Mouse (Mus musculus): Measurements from ENCODE around the gene Adamts16. TPM values are rescaled to one million over a fixed set of nuclear protein-coding genes. Genes with fewer than 3 reads are reported as not detected.

Adamts16 gene
- polyA plus RNA-seq, 1 experiment from 2014 or later = 0.81 TPM

DNA sequence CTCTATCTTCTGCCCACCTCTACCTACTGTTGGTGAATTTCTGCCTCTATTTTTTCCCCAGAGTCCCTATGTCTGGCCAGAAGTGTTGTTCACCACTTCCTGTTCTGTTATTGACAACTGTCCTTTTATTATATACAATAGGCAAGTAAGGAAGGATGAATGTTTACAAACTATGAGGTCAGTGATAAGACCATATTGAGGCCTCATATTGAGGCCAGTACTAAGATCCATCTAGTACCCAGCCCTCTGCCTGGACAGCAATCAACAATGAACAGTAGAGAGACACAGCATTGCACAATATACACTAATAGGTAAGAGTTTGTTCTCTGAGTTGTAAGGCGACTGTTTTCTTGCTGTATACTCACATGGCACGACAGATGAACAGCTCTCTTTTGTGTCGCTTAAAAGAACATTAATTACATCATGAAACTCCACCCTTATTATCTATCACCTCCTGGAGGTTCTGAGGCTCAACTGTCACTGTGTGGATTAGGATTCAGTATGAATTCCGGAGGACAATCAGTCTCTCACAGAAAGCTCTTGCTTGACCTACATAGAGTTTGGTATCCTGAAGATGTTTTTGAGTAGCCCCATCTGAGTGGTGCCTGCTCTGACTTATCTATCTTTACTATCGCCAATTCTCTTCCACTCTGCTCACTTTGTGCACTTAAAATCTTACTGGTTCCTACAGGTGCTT lies 134.3 kb downstream of the Adamts16 start:
- Histone ChIP-seq H3K4me1 (no peaks in the 10 kb centered on the region), H3K4me3 (replicated peaks) (no peak overlapping the region), H3K9me3 (replicated peaks) (no peaks in the 10 kb centered on the region), H3K36me3 (no peaks in the 10 kb centered on the region), H3K27me3 (no peaks in the 10 kb centered on the region; the same call in 1 of the 2 replicates), H3K4me2 (replicated peaks) (no peak overlapping the region), H3K9ac (no peak overlapping the region), H3K27ac (replicated peaks) (no peak overlapping the region)
- 77% methylated on average over 5 of the region's 5 CpGs for WGBS
- ATAC-seq (ENCODE audit: insufficient number of reproducible peaks, low FRiP score, low TSS enrichment, low read depth) = no peak

DNA sequence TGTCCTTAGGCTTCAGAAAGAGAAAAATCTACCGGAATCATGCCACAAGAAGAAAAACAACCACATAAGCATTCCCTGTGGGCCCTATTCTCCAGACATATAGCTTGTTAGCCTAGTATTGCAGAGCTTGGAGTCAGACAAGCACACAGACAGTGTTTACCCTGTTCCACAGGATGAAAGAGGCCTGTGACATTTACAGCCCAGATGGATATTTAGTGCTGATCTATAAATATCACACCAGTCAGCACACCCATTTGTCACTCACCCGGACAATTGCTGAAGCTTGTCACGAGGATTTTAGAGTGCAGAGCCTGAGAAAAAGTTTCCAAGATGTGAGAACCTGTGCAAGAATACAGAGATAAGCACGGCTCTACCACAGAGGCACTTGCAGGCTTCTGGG lies 138.7 kb downstream of the Adamts16 start:
- H3K27ac ChIP-seq (replicated peaks) = no peak overlapping the region
- no peaks in the 10 kb centered on the region for H3K4me1 ChIP-seq
- no peaks in the 10 kb centered on the region for H3K27me3 ChIP-seq
- no peaks in the 10 kb centered on the region for H3K36me3 ChIP-seq
- H3K4me3 ChIP-seq (replicated peaks) = no peak overlapping the region
- H3K4me2 ChIP-seq (replicated peaks) = no peak overlapping the region
- H3K9ac ChIP-seq = no peak overlapping the region
- no peak for ATAC-seq (ENCODE audit: insufficient number of reproducible peaks, low FRiP score, low TSS enrichment, low read depth)
- H3K9me3 ChIP-seq (replicated peaks) = no peaks in the 10 kb centered on the region
- WGBS = 58% methylated on average over 4 of the region's 4 CpGs

DNA sequence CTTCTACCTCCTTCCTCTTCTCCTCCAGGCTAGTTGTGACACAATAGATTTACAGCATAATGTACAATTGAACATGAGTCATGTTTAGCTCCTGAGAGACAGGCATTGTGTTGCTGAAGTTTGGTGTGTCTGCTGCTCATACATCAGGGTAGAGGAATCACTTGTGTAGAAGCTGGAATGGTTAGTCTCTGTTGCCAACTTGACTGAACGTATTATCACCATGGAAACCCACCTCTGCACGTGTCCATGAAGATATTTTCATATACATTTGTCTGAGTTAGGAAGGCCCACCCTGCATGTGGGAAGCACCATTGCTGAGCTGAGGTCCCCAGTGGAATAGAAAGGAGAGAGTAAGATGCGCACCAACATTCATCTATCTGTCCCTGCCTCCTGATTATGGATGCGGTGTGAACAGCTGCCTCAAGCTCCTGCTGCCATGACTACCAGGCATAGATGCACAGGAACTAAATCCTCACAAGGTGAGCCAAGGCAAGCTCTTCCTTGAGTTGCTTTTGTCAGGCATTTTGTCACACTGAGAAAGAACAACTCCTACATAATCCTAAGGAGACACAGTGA lies 142.7 kb downstream of the Adamts16 start:
- no peak for ATAC-seq (ENCODE audit: insufficient number of reproducible peaks, low FRiP score, low TSS enrichment, low read depth)
- H3K9me3 ChIP-seq (replicated peaks) = no peaks in the 10 kb centered on the region
- no peaks in the 10 kb centered on the region for H3K4me1 ChIP-seq
- H3K36me3 ChIP-seq = no peaks in the 10 kb centered on the region
- 70% methylated on average over 4 of the region's 4 CpGs for WGBS
- no peak overlapping the region for H3K27ac ChIP-seq (replicated peaks)
- no peak overlapping the region for H3K9ac ChIP-seq
- no peaks in the 10 kb centered on the region for H3K27me3 ChIP-seq
- H3K4me2 ChIP-seq (replicated peaks) = no peak overlapping the region
- H3K4me3 ChIP-seq (replicated peaks) = no peak overlapping the region

DNA sequence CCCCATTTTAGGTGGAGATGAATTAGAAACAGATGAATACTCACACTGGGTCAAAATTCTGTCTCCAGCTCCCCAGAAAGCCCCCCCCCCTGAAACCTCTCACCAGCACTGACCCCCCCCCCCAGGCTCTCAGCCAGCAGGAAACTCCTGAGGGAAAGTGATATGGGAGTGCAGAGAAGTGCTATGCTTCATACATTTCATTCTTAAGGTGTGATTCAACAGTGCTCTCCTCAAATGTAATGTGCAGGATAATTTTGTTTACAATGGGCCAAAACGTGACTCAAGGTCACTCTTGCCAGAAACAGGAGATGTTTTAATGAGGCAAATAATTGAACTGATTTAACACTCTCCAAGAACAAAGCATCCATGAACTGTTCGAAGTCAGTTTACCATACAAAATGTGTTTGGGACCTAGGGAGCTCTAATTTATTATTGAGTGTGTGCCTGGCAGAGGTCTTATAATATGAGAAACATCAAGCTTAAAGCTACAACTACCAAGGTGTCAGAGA lies 152.1 kb downstream of the Adamts16 start:
- Histone ChIP-seq H3K27me3 (no peaks in the 10 kb centered on the region), H3K4me3 (replicated peaks) (no peak overlapping the region), H3K9ac (no peak overlapping the region), H3K9me3 (replicated peaks) (no peaks in the 10 kb centered on the region), H3K4me2 (replicated peaks) (no peak overlapping the region), H3K4me1 (no peaks in the 10 kb centered on the region), H3K36me3 (no peaks in the 10 kb centered on the region), H3K27ac (replicated peaks) (no peak overlapping the region)
- 44% methylated on average over 2 of the region's 2 CpGs for WGBS
- ATAC-seq (ENCODE audit: insufficient number of reproducible peaks, low FRiP score, low TSS enrichment, low read depth) = no peak

DNA sequence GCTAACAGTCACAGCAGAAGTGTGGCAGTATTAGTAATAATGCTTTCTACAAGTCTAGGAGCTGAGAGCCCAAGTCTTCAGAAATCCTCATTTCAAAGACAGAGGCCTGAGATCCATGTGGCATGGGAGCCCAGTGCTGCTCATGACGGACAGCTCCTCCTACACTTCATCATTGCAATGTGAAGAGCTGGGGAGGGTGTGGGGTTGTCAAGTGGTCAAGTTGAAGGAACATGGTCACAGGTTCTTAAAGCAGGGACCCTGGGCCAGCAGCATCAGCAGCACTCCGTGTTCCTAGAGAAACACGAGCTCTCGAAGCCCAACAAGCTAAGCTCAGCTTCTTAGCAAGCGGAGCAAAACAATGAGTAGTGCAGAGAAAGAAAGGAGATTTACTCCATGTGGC lies 155.8 kb downstream of the Adamts16 start:
- no peaks in the 10 kb centered on the region for H3K36me3 ChIP-seq
- ATAC-seq (ENCODE audit: insufficient number of reproducible peaks, low FRiP score, low TSS enrichment, low read depth) = no peak
- H3K4me3 ChIP-seq (replicated peaks) = no peak overlapping the region
- H3K4me1 ChIP-seq = no peaks in the 10 kb centered on the region
- no peaks in the 10 kb centered on the region for H3K9me3 ChIP-seq (replicated peaks)
- no peaks in the 10 kb centered on the region; the same call in 1 of the 2 replicates for H3K27me3 ChIP-seq
- WGBS = 70% methylated on average over 5 of the region's 5 CpGs
- no peak overlapping the region for H3K9ac ChIP-seq
- no peak overlapping the region for H3K27ac ChIP-seq (replicated peaks)
- no peak overlapping the region for H3K4me2 ChIP-seq (replicated peaks)

DNA sequence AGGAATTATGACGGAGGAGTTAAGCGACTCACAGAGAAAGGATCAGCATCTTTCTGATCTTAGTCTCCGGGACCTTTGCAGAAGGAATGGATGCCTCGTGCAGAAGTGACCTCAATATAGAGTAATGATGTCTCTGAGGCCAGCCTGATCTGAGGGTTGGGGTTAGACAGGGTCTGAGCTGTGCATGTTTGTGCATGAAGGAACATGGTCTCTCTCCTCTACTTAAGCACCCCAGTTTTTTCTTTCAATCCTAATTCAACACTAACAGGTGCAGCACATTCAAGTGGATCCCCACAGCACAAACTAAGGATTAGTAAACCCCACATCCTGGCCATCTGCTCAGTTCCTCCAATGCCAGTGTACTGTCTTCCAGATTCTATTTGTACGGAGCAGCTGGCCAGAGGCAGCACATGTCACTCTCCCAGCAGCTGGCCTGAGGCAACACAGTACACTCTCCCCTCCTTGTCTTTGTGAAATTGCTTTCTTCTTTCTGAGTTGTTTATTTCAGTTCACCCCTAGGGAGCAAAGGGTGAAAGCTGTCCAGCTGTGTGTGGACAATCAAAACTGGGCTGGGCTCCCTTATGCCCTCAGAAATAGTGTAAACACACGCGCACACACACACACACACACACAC lies 156.5 kb downstream of the Adamts16 start:
- 64% methylated on average over 7 of the region's 7 CpGs for WGBS
- H3K27ac ChIP-seq (replicated peaks) = no peak overlapping the region
- ATAC-seq (ENCODE audit: insufficient number of reproducible peaks, low FRiP score, low TSS enrichment, low read depth) = peak; percentile 41; the same call in 1 of the 2 replicates

DNA sequence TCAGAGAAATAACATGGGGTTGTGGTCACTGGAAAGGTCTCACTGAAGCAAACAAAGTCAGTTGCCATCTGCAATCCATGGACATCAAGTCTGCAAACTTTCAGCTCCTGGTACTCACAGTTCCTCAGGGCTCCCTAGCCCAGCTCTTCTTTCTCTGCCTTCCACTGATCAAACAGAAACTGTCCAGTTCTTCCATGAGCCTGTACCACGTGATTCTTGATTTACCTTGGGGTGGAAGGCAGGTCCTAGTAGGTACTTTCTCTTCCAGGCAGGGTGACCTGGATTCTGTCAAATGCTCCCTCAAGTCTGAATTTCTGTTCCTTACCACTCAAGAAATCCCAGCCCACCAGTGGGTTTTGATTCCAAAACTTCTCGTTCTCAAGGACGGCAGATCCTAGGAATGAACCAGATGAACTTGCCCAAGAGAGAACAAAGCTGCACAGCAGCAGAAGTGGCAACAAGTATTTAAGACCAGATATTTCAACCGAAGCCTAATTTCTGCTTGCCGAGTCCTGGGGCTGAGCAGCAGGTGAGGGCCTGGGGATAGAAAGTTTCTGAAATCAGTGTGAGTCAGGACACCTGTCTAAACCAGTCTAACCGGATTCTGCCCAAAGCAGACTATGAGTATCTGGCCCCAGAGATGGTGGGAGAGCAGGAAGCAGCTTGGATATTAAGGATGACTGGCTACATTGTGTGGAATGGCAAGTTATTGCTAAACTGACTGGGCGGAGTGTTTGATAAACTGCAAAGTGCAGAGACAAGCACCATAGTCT lies 160.0 kb downstream of the Adamts16 start:
- 68% methylated on average over 7 of the region's 7 CpGs for WGBS
- Histone ChIP-seq H3K36me3 (no peaks in the 10 kb centered on the region), H3K27me3 (no peaks in the 10 kb centered on the region; the same call in 1 of the 2 replicates), H3K27ac (replicated peaks) (no peak overlapping the region), H3K4me2 (replicated peaks) (no peak overlapping the region), H3K9ac (no peak overlapping the region), H3K4me1 (no peaks in the 10 kb centered on the region), H3K4me3 (replicated peaks) (no peak overlapping the region), H3K9me3 (replicated peaks) (no peaks in the 10 kb centered on the region)
- peak; percentile 41; the same call in 1 of the 2 replicates for ATAC-seq (ENCODE audit: insufficient number of reproducible peaks, low FRiP score, low TSS enrichment, low read depth)

More for the DNA sequence above, 156.5 kb downstream of the Adamts16 start:
- no peaks in the 10 kb centered on the region for H3K4me1 ChIP-seq
- no peak overlapping the region for H3K9ac ChIP-seq
- no peaks in the 10 kb centered on the region for H3K36me3 ChIP-seq
- no peak overlapping the region for H3K4me2 ChIP-seq (replicated peaks)
- no peaks in the 10 kb centered on the region for H3K9me3 ChIP-seq (replicated peaks)
- no peak overlapping the region for H3K4me3 ChIP-seq (replicated peaks)
- no peaks in the 10 kb centered on the region; the same call in 1 of the 2 replicates for H3K27me3 ChIP-seq

DNA sequence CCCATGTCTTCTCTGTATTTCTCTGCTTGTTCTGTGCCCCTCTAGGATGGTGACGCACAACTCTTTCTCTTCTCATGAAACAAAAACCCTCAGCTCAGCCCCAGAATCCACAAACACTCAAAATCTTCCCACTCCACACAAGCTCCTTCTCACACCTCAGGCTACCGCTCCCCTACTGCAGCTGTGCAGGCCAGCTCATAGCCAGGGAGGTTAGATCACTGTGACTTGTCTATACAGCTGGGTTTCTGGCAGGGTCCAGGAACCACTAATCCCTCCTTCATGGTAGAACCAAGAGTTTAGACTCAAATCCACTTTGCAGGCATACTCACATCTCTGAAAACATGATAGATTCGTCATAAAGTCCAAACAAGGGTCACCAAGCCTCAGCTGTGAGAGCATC lies 161.3 kb downstream of the Adamts16 start:
- ATAC-seq (ENCODE audit: insufficient number of reproducible peaks, low FRiP score, low TSS enrichment, low read depth) = no peak
- Histone ChIP-seq H3K36me3 (no peaks in the 10 kb centered on the region), H3K4me3 (replicated peaks) (no peak overlapping the region), H3K9ac (no peak overlapping the region), H3K27ac (replicated peaks) (no peak overlapping the region), H3K4me2 (replicated peaks) (no peak overlapping the region), H3K27me3 (no peaks in the 10 kb centered on the region; the same call in 1 of the 2 replicates), H3K9me3 (replicated peaks) (no peaks in the 10 kb centered on the region), H3K4me1 (no peaks in the 10 kb centered on the region)
- 83% methylated on average over 3 of the region's 3 CpGs for WGBS

Other genes starting within 250 kb of the Adamts16 start
- 16.0 and 19.0 TPM in 2 replicates for gene Ice1, start 204.2 kb downstream of the Adamts16 start, polyA plus RNA-seq (2015; fragmentation: Nextera tagmentation; extraction: Ambion mirVana)

Measured in embryonic facial prominence, embryonic 15.5 days (tissue).